Mouse (Mus musculus) liver, postnatal 0 days (tissue): ENCODE measurements at regions not wholly inside any gene's neighbourhood (a gene's known extent, or its start where the extent isn't known, plus 50 kb on each side); places are given as distances from the start of the nearest gene placed in this dataset.

ENCODE experiments used
- ATAC-seq: fragments of 200-750 bp; cut with Nextera tagmentation; 2 replicates; pipeline ENCODE4 v1.8.0; 2017; ENCODE audit warnings: mild to moderate bottlenecking, moderate library complexity
- DNase-seq: peaks from one replicate; pipeline ENCODE4 v3.0.0-alpha.2; 2016
- H3K27ac ChIP-seq: fragments of 300-500 bp; sonication (generic); 2 replicates; pipeline ENCODE4 v1.5.1; 2014; ENCODE audit warnings: antibody characterized with exemption, moderate library complexity, mild to moderate bottlenecking, low read depth
- H3K27me3 ChIP-seq: fragments of 300-500 bp; sonication (generic); 2 replicates; pipeline ENCODE4 v1.6.1; 2014; ENCODE audit warnings: low read length, control low read depth, mixed read lengths; ENCODE audit not compliant: insufficient read depth
- H3K36me3 ChIP-seq: fragments of 300-500 bp; sonication (generic); replicated peaks from 2 replicates; pipeline ENCODE4 v1.6.1; 2014; ENCODE audit warnings: mild to moderate bottlenecking, control low read depth, low read length, moderate library complexity, mixed read lengths; ENCODE audit not compliant: insufficient read depth
- H3K4me1 ChIP-seq: fragments of 300-500 bp; sonication (generic); 2 replicates; pipeline ENCODE4 v1.6.1; 2014; ENCODE audit warnings: antibody characterized with exemption, mild to moderate bottlenecking, control low read depth; ENCODE audit not compliant: insufficient read depth
- H3K4me2 ChIP-seq: fragments of 300-500 bp; sonication (generic); 2 replicates; pipeline ENCODE4 v1.6.1; 2014; ENCODE audit warnings: low read depth, mild to moderate bottlenecking, low read length, moderate library complexity, mixed read lengths
- H3K4me3 ChIP-seq: fragments of 300-500 bp; sonication (generic); 2 replicates; pipeline ENCODE4 v1.5.1; 2014; ENCODE audit warnings: low read depth, low read length
- H3K9ac ChIP-seq: fragments of 300-500 bp; sonication (generic); replicated peaks from 2 replicates; pipeline ENCODE4 v1.6.1; 2014; ENCODE audit warnings: mild to moderate bottlenecking, moderate library complexity
- H3K9me3 ChIP-seq: fragments of 300-500 bp; sonication (generic); 2 replicates; pipeline ENCODE4 v1.6.1; 2016; ENCODE audit warnings: mild to moderate bottlenecking, control low read depth, low read length, mixed read lengths
- CTCF ChIP-seq: sonication (generic); IDR thresholded peaks from 2 replicates; pipeline ENCODE4 v1.5.1; 2016; ENCODE audit warnings: antibody characterized with exemption, low read depth
- EP300 ChIP-seq: IDR thresholded peaks from 2 replicates; pipeline ENCODE4 v1.6.1; 2016; ENCODE audit warnings: antibody characterized with exemption, low read depth, mild to moderate bottlenecking
- WGBS: fragments of 180-500 bp; shearing (Covaris S2); extraction: QIAGEN DNeasy Blood & Tissue Kit; methylation state at CpG from one replicate; pipeline ENCODE4 v1.1.7; 2014; ENCODE audit not compliant: insufficient replicate concordance; 5-methylcytosine and 5-hydroxymethylcytosine counted together

DNA sequence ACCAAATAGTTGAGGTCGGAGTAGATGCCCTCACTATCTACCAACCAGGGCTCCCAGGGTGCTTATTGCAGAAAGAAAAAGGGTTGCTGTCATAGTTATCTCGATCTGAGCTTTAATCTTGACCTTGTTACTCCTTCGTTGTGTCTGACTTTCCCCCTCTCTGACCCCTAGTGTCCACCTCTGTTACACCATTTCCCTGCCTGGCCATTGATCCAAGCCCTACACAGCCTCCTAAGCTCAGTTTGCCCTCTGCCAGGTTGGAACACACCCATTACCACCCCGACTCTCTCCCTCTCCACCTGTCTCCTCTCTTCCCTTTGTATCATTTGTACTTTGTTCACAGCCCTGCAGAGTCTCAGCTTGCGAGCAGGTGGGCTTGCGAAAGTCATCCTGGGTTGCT is 73.6 kb upstream of the Crhr1 start:
- Histone ChIP-seq H3K9ac (no peak overlapping the region), H3K4me3 (no peak overlapping the region), H3K36me3 (no peaks in the 10 kb centered on the region), H3K27ac (no peak overlapping the region), H3K9me3 (no peaks in the 10 kb centered on the region), H3K4me1 (no peaks in the 10 kb centered on the region), H3K27me3 (no peaks in the 10 kb centered on the region; the same call in 1 of the 2 replicates), H3K4me2 (no peak overlapping the region)
- peak; percentile 55; the same call in 1 of the 2 replicates for ATAC-seq
- 44% methylated on average over 6 of the region's 6 CpGs for WGBS
- DNase-seq = no peak
- TF ChIP-seq CTCF (no peak), EP300 (no peak)

DNA sequence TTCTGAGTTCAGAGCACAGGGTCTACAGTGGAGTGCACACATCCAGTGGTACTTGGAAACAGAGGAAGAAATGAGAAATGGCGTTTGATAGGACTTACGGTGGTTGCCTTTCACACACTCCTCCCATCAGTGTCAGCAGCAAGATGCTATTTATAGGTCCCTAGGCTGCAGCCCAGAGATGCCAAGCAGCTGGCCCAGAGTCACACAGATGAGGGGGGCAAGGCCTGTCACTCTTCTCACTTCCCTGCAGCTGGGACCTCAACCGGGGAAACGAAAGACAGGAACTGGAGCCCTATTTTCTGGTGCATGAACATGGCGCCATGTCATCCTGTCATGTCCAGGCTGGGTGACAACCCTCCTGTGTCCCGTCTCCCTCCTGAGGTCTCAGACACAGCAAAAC is 71.3 kb upstream of the Crhr1 start:
- Histone ChIP-seq H3K9me3 (no peaks in the 10 kb centered on the region), H3K27ac (no peak overlapping the region), H3K4me2 (no peak overlapping the region), H3K4me3 (no peak overlapping the region), H3K27me3 (no peaks in the 10 kb centered on the region; the same call in 1 of the 2 replicates), H3K4me1 (no peaks in the 10 kb centered on the region), H3K9ac (no peak overlapping the region), H3K36me3 (no peaks in the 10 kb centered on the region)
- DNase-seq (no peak), ATAC-seq (no peak)
- no peak for TF ChIP-seq CTCF
- no peak for TF ChIP-seq EP300
- WGBS = 75% methylated on average over 6 of the region's 6 CpGs

DNA sequence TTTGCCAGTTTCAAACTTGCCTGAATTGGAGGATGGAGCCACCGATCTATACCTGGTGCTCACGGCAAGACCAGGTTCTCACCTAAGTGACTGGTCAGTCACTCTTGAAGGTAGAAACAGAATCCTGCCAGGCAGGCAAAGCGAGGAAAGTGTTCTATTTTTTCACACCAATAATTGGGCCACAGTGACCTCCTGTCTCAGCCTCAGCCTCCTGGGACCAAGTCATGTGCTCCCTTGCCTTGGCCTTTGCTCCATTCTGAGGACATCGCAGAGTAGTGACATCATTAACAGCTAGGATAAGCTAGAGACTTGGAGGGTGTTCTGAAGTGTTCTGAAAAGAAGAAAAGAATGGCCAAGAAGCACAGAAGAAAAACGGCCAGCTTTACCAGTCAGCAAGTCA is 67.5 kb upstream of the Crhr1 start:
- no peaks in the 10 kb centered on the region for H3K36me3 ChIP-seq
- no peak for DNase-seq
- H3K27ac ChIP-seq = no peak overlapping the region
- H3K9ac ChIP-seq = no peak overlapping the region
- no peaks in the 10 kb centered on the region for H3K9me3 ChIP-seq
- no peak for TF ChIP-seq EP300
- H3K27me3 ChIP-seq = no peaks in the 10 kb centered on the region; the same call in 1 of the 2 replicates
- H3K4me1 ChIP-seq = no peaks in the 10 kb centered on the region
- no peak overlapping the region for H3K4me2 ChIP-seq
- no peak overlapping the region for H3K4me3 ChIP-seq
- WGBS = 83% methylated on average over 5 of the region's 5 CpGs
- ATAC-seq = no peak

DNA sequence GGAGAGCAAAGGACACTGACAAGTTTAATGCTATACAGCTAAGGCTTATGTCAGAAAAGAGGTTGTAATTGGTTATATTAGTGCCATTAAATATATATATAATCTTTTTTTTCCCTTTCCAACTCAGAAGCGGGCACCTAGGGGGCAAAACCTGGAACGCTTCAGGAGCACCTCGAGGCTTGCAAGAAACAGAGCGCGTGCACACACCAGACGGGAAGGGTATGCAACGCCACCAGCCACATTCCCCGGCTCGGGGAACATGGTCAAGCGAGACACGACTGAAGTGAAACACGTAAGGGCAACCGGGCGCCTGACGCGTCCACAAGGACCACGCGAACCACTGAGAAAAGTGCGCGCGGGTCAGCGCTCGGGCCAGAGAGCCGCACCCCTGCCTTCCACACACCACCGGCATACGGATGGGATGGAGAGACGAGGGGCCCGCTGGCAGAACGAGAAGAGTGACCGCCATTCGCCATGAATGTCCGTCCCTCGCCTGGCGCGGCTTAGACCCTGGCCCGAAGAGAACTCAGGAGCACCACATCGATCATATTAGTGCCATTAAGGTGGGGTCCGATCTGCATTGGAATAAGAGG is 60.0 kb upstream of the Crhr1 start:
- no peak for DNase-seq
- no peak for ATAC-seq
- no peak overlapping the region for H3K27ac ChIP-seq
- no peak overlapping the region for H3K9ac ChIP-seq
- H3K9me3 ChIP-seq = no peaks in the 10 kb centered on the region
- no peak overlapping the region for H3K4me2 ChIP-seq
- no peak for TF ChIP-seq EP300
- TF ChIP-seq CTCF = no peak
- 89% methylated on average over 38 of the region's 38 CpGs for WGBS
- no peak overlapping the region for H3K4me3 ChIP-seq
- no peaks in the 10 kb centered on the region for H3K4me1 ChIP-seq
- H3K27me3 ChIP-seq = no peaks in the 10 kb centered on the region
- no peaks in the 10 kb centered on the region for H3K36me3 ChIP-seq

DNA sequence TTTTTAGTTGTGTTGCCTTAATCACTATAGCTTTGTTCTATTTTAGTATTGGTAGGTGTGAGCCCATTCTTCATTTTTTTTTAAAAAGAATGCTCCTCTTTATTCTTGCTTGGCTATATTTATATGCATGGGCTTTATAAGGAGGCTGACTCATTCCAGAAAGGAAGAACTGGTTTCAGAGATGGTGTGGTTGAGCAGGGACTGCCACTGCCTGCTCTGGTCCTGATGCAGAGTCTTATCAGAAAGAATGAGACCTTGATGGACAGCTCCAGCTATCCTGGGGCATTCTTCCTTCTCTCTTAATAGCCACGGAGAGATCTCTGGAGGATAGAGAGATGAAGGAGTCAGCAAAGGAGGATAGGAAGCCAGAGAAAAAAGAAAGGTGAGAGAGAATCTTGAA is 57.9 kb upstream of the Crhr1 start:
- H3K27ac ChIP-seq = no peak overlapping the region
- no peaks in the 10 kb centered on the region for H3K9me3 ChIP-seq
- no peaks in the 10 kb centered on the region for H3K36me3 ChIP-seq
- DNase-seq (no peak), ATAC-seq (no peak)
- no peak overlapping the region for H3K4me3 ChIP-seq
- no peak overlapping the region for H3K4me2 ChIP-seq
- no peaks in the 10 kb centered on the region for H3K27me3 ChIP-seq
- no peak overlapping the region for H3K9ac ChIP-seq
- H3K4me1 ChIP-seq = no peaks in the 10 kb centered on the region
- 53% methylated on average over 1 of the region's 1 CpGs for WGBS
- TF ChIP-seq CTCF (no peak), EP300 (no peak)

DNA sequence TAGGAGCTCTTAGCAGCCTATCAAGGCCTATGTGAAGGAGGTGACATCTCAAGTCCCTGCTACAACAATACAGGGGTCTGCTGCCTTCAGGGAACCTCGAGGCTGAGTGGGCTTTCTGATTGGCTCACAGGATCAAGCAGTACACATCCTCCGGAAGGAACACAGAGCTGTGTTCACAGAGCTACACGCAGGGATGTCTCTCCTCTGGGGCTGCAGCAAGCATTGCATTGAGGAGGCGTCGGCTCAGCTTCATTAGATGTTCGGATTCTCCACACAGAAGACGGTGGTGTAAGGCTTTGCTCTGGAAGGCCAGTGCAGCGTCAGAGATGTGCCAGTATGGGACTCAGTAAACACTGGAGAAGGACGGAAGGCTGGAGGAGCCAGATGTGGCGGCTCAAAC is 57.3 kb upstream of the Crhr1 start:
- Histone ChIP-seq H3K4me3 (no peak overlapping the region), H3K9me3 (no peaks in the 10 kb centered on the region), H3K27me3 (no peaks in the 10 kb centered on the region), H3K4me2 (no peak overlapping the region), H3K36me3 (no peaks in the 10 kb centered on the region), H3K27ac (no peak overlapping the region), H3K4me1 (no peaks in the 10 kb centered on the region), H3K9ac (no peak overlapping the region)
- TF ChIP-seq EP300 = no peak
- TF ChIP-seq CTCF = no peak
- DNase-seq = no peak
- no peak for ATAC-seq
- WGBS = 62% methylated on average over 10 of the region's 10 CpGs

DNA sequence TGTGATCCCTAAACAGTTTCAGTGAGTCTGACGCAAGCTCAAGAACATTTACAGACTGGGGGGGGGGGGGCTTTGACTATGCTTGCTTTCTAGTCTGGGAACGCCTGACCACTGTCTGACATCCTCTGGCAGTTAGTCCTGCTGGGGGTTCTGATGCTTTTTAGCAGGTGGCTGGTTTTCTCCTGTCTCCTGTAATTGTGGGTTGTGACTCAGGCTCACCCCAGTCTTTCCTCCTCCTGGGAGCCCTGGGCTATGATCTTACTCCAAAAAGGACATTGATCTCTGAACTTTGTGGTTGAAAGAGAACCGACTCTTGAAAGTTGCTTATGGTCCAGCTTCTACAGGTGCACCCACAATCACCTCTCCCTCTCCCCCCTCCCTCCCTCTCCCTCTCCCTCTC is 50.6 kb upstream of the Crhr1 start:
- no peak overlapping the region for H3K4me3 ChIP-seq
- ATAC-seq (no peak), DNase-seq (no peak)
- 49% methylated on average over 3 of the region's 3 CpGs for WGBS
- H3K4me1 ChIP-seq = no peaks in the 10 kb centered on the region
- no peak overlapping the region for H3K4me2 ChIP-seq
- no peak overlapping the region for H3K27ac ChIP-seq
- H3K36me3 ChIP-seq = no peaks in the 10 kb centered on the region
- TF ChIP-seq EP300 = no peak
- TF ChIP-seq CTCF = no peak
- no peaks in the 10 kb centered on the region for H3K27me3 ChIP-seq
- no peaks in the 10 kb centered on the region for H3K9me3 ChIP-seq
- H3K9ac ChIP-seq = no peak overlapping the region
